Mouse (Mus musculus): ENCODE data around the gene Lingo3. TPM values are rescaled to one million over a fixed set of nuclear protein-coding genes. Genes with fewer than 3 reads are reported as not detected.
"Not testable (repeated sequence)": the region's sequence is repeated elsewhere in the genome, so short reads cannot be mapped to it uniquely, and the experiment has no call there.

The Lingo3 gene
- polyA plus RNA-seq, 1 experiment from 2014 or later = 1.2 TPM

GRCm38 (mm10) chr10:80838346-80838912 is 5.4 kb downstream of the Lingo3 start:
- DNase-seq (ENCODE audit: low spot score) (no peak), ATAC-seq (replicated peaks; ENCODE audit: low FRiP score) (no peak)
- Histone ChIP-seq H3K9ac (ENCODE audit: low read length) (no peak overlapping the region), H3K36me3 (ENCODE audit: control insufficient read depth, insufficient read depth, low read length) (no peaks in the 10 kb centered on the region), H3K4me2 (ENCODE audit: low read depth, low read length, severe bottlenecking) (no peak overlapping the region), H3K27me3 (ENCODE audit: control insufficient read depth, insufficient read depth, low read length) (peaks cover 30% of the 10 kb centered on the region), H3K4me3 (ENCODE audit: low read depth, low read length) (no peak overlapping the region), H3K4me1 (replicated peaks; ENCODE audit: control insufficient read depth, insufficient read depth, low read length) (peaks cover 6% of the 10 kb centered on the region), H3K27ac (ENCODE audit: low read depth, low read length) (no peak overlapping the region), H3K9me3 (ENCODE audit: control insufficient read depth, low read length) (no peaks in the 10 kb centered on the region; the same call in 1 of the 2 replicates)
- 59% methylated on average over 2 of the region's 2 CpGs for WGBS

- WGBS = 17% methylated on average over 2 of the region's 2 CpGs
- Histone ChIP-seq H3K4me1 (replicated peaks; ENCODE audit: control insufficient read depth, insufficient read depth, low read length) (peaks cover 3% of the 10 kb centered on the region; the same call in 1 of the 2 replicates), H3K27ac (ENCODE audit: low read depth, low read length) (no peak overlapping the region), H3K27me3 (ENCODE audit: control insufficient read depth, insufficient read depth, low read length) (peaks cover 24% of the 10 kb centered on the region), H3K4me3 (ENCODE audit: low read depth, low read length) (no peak overlapping the region), H3K4me2 (ENCODE audit: low read depth, low read length, severe bottlenecking) (no peak overlapping the region), H3K9me3 (ENCODE audit: control insufficient read depth, low read length) (no peaks in the 10 kb centered on the region; the same call in 1 of the 2 replicates), H3K9ac (ENCODE audit: low read length) (no peak overlapping the region), H3K36me3 (ENCODE audit: control insufficient read depth, insufficient read depth, low read length) (no peaks in the 10 kb centered on the region)
- ATAC-seq (replicated peaks; ENCODE audit: low FRiP score) = no peak
- no peak for DNase-seq (ENCODE audit: low spot score)
Measured at GRCm38 (mm10) chr10:80837827-80838226, 6.0 kb downstream of the Lingo3 start.

GRCm38 (mm10) chr10:80836949-80837379 is 6.9 kb downstream of the Lingo3 start:
- peaks cover 20% of the 10 kb centered on the region for H3K27me3 ChIP-seq (ENCODE audit: control insufficient read depth, insufficient read depth, low read length)
- H3K4me3 ChIP-seq (ENCODE audit: low read depth, low read length) = no peak overlapping the region
- H3K4me1 ChIP-seq (replicated peaks; ENCODE audit: control insufficient read depth, insufficient read depth, low read length) = peaks cover 3% of the 10 kb centered on the region; the same call in 1 of the 2 replicates
- DNase-seq (ENCODE audit: low spot score) (no peak), ATAC-seq (replicated peaks; ENCODE audit: low FRiP score) (no peak)
- no peak overlapping the region for H3K9ac ChIP-seq (ENCODE audit: low read length)
- no peaks in the 10 kb centered on the region for H3K36me3 ChIP-seq (ENCODE audit: control insufficient read depth, insufficient read depth, low read length)
- H3K4me2 ChIP-seq (ENCODE audit: low read depth, low read length, severe bottlenecking) = no peak overlapping the region
- WGBS = 60% methylated on average over 7 of the region's 7 CpGs
- no peaks in the 10 kb centered on the region; the same call in 1 of the 2 replicates for H3K9me3 ChIP-seq (ENCODE audit: control insufficient read depth, low read length)
- H3K27ac ChIP-seq (ENCODE audit: low read depth, low read length) = no peak overlapping the region

- ATAC-seq (replicated peaks; ENCODE audit: low FRiP score) (no peak), DNase-seq (ENCODE audit: low spot score) (no peak)
- Histone ChIP-seq H3K9me3 (ENCODE audit: control insufficient read depth, low read length) (no peaks in the 10 kb centered on the region; the same call in 1 of the 2 replicates), H3K36me3 (ENCODE audit: control insufficient read depth, insufficient read depth, low read length) (no peaks in the 10 kb centered on the region), H3K27ac (ENCODE audit: low read depth, low read length) (no peak overlapping the region), H3K4me1 (replicated peaks; ENCODE audit: control insufficient read depth, insufficient read depth, low read length) (peaks cover 12% of the 10 kb centered on the region), H3K27me3 (ENCODE audit: control insufficient read depth, insufficient read depth, low read length) (peaks cover 20% of the 10 kb centered on the region), H3K9ac (ENCODE audit: low read length) (no peak overlapping the region), H3K4me3 (ENCODE audit: low read depth, low read length) (no peak overlapping the region), H3K4me2 (ENCODE audit: low read depth, low read length, severe bottlenecking) (no peak overlapping the region)
- 61% methylated on average over 30 of the region's 30 CpGs for WGBS
Measured at GRCm38 (mm10) chr10:80835617-80836016, 8.2 kb downstream of the Lingo3 start.

- DNase-seq (ENCODE audit: low spot score) = no peak
- peaks cover 15% of the 10 kb centered on the region for H3K4me1 ChIP-seq (replicated peaks; ENCODE audit: control insufficient read depth, insufficient read depth, low read length)
- H3K9ac ChIP-seq (ENCODE audit: low read length) = no peak overlapping the region
- ATAC-seq (replicated peaks; ENCODE audit: low FRiP score) = no peak
- no peaks in the 10 kb centered on the region; the same call in 1 of the 2 replicates for H3K36me3 ChIP-seq (ENCODE audit: control insufficient read depth, insufficient read depth, low read length)
- 55% methylated on average over 7 of the region's 7 CpGs for WGBS
- peaks cover 20% of the 10 kb centered on the region for H3K27me3 ChIP-seq (ENCODE audit: control insufficient read depth, insufficient read depth, low read length)
- H3K9me3 ChIP-seq (ENCODE audit: control insufficient read depth, low read length) = no peaks in the 10 kb centered on the region; the same call in 1 of the 2 replicates
- H3K27ac ChIP-seq (ENCODE audit: low read depth, low read length) = no peak overlapping the region
- no peak overlapping the region for H3K4me3 ChIP-seq (ENCODE audit: low read depth, low read length)
- H3K4me2 ChIP-seq (ENCODE audit: low read depth, low read length, severe bottlenecking) = no peak overlapping the region
Measured at GRCm38 (mm10) chr10:80832818-80833217, 11.0 kb downstream of the Lingo3 start.

- H3K27ac ChIP-seq (ENCODE audit: low read depth, low read length) = no peak overlapping the region
- H3K9me3 ChIP-seq (ENCODE audit: control insufficient read depth, low read length) = no peaks in the 10 kb centered on the region; the same call in 1 of the 2 replicates
- H3K9ac ChIP-seq (ENCODE audit: low read length) = no peak overlapping the region
- H3K4me3 ChIP-seq (ENCODE audit: low read depth, low read length) = no peak overlapping the region
- peaks cover 16% of the 10 kb centered on the region for H3K27me3 ChIP-seq (ENCODE audit: control insufficient read depth, insufficient read depth, low read length)
- ATAC-seq (replicated peaks; ENCODE audit: low FRiP score) (no peak; the same call in 1 of the 2 replicates), DNase-seq (ENCODE audit: low spot score) (peak; percentile 84)
- 1% methylated on average over 9 of the region's 9 CpGs for WGBS
- H3K4me2 ChIP-seq (ENCODE audit: low read depth, low read length, severe bottlenecking) = 0 out of 2 replicates have a peak overlapping the region, but pooled peaks have one; percentile 24
- H3K36me3 ChIP-seq (ENCODE audit: control insufficient read depth, insufficient read depth, low read length) = no peaks in the 10 kb centered on the region; the same call in 1 of the 2 replicates
- H3K4me1 ChIP-seq (replicated peaks; ENCODE audit: control insufficient read depth, insufficient read depth, low read length) = peaks cover 18% of the 10 kb centered on the region
Measured at GRCm38 (mm10) chr10:80831136-80831535, 12.7 kb downstream of the Lingo3 start.

- H3K4me3 ChIP-seq (ENCODE audit: low read depth, low read length) = no peak overlapping the region
Measured at GRCm38 (mm10) chr10:80829359-80830278, 14.2 kb downstream of the Lingo3 start.

GRCm38 (mm10) chr10:80828587-80828986 is 15.3 kb downstream of the Lingo3 start:
- H3K36me3 ChIP-seq (ENCODE audit: control insufficient read depth, insufficient read depth, low read length); DNase-seq (ENCODE audit: low spot score); ATAC-seq (replicated peaks; ENCODE audit: low FRiP score); H3K27ac ChIP-seq (ENCODE audit: low read depth, low read length); H3K4me2 ChIP-seq (ENCODE audit: low read depth, low read length, severe bottlenecking); H3K4me3 ChIP-seq (ENCODE audit: low read depth, low read length); H3K9ac ChIP-seq (ENCODE audit: low read length); H3K27me3 ChIP-seq (ENCODE audit: control insufficient read depth, insufficient read depth, low read length); H3K9me3 ChIP-seq (ENCODE audit: control insufficient read depth, low read length): not testable (repeated sequence)
- peaks cover 18% of the 10 kb centered on the region for H3K4me1 ChIP-seq (replicated peaks; ENCODE audit: control insufficient read depth, insufficient read depth, low read length)
- WGBS = 92% methylated on average over 9 of the region's 9 CpGs

More at GRCm38 (mm10) chr10:80829359-80830278, 14.2 kb downstream of the Lingo3 start:
- H3K27ac ChIP-seq (ENCODE audit: low read depth, low read length) = no peak overlapping the region
- peaks cover 2% of the 10 kb centered on the region; the same call in 1 of the 2 replicates for H3K27me3 ChIP-seq (ENCODE audit: control insufficient read depth, insufficient read depth, low read length)
- DNase-seq (ENCODE audit: low spot score) = no peak
- no peak overlapping the region for H3K9ac ChIP-seq (ENCODE audit: low read length)
- no peak for ATAC-seq (replicated peaks; ENCODE audit: low FRiP score)
- no peaks in the 10 kb centered on the region; the same call in 1 of the 2 replicates for H3K36me3 ChIP-seq (ENCODE audit: control insufficient read depth, insufficient read depth, low read length)
- peaks cover 18% of the 10 kb centered on the region for H3K4me1 ChIP-seq (replicated peaks; ENCODE audit: control insufficient read depth, insufficient read depth, low read length)
- WGBS = 74% methylated on average over 1 of the region's 1 CpGs
- H3K4me2 ChIP-seq (ENCODE audit: low read depth, low read length, severe bottlenecking) = no peak overlapping the region
- no peaks in the 10 kb centered on the region for H3K9me3 ChIP-seq (ENCODE audit: control insufficient read depth, low read length)

Data from forebrain, embryonic 11.5 days (tissue).